Mouse (Mus musculus): ENCODE results near the gene Rab1a. TPM values are rescaled to one million over a fixed set of nuclear protein-coding genes. Genes with fewer than 3 reads are reported as not detected.
A peak's percentile ranks its signal among the peaks of the same experiment; 100 is the strongest.

The Rab1a gene
- polyA plus RNA-seq, 1 experiment from 2014 or later: 292 TPM

- Histone ChIP-seq H3K4me2 (replicated peaks) (no peak overlapping the region), H3K27me3 (ENCODE audit: control insufficient read depth, insufficient read depth, low read length) (no peaks in the 10 kb centered on the region), H3K4me1 (replicated peaks; ENCODE audit: control insufficient read depth, insufficient read depth, low read length) (no peaks in the 10 kb centered on the region), H3K9me3 (ENCODE audit: control insufficient read depth, low read length) (no peaks in the 10 kb centered on the region), H3K4me3 (replicated peaks; ENCODE audit: low read length) (no peak overlapping the region), H3K36me3 (replicated peaks; ENCODE audit: control insufficient read depth, insufficient read depth) (peaks cover 90% of the 10 kb centered on the region), H3K9ac (no peak overlapping the region), H3K27ac (peak overlapping the region; percentile 15)
- 36% methylated on average over 8 of the region's 8 CpGs for WGBS
- ATAC-seq (ENCODE audit: low FRiP score): no peak
- no peak for DNase-seq (ENCODE audit: low spot score)
These were observed 30.1 kb downstream of the Rab1a start for GRCm38 (mm10) chr11:20231128-20231878.

GRCm38 (mm10) chr11:20232016-20232755 is 31.0 kb downstream of the Rab1a start:
- H3K4me2 ChIP-seq (replicated peaks): no peak overlapping the region
- peaks cover 93% of the 10 kb centered on the region for H3K36me3 ChIP-seq (replicated peaks; ENCODE audit: control insufficient read depth, insufficient read depth)
- no peaks in the 10 kb centered on the region for H3K4me1 ChIP-seq (replicated peaks; ENCODE audit: control insufficient read depth, insufficient read depth, low read length)
- 87% methylated on average over 4 of the region's 5 CpGs for WGBS
- H3K27me3 ChIP-seq (ENCODE audit: control insufficient read depth, insufficient read depth, low read length): no peaks in the 10 kb centered on the region
- H3K4me3 ChIP-seq (replicated peaks; ENCODE audit: low read length): no peak overlapping the region
- H3K9ac ChIP-seq: no peak overlapping the region
- no peaks in the 10 kb centered on the region for H3K9me3 ChIP-seq (ENCODE audit: control insufficient read depth, low read length)
- no peak overlapping the region for H3K27ac ChIP-seq
- no peak for ATAC-seq (ENCODE audit: low FRiP score)
- DNase-seq (ENCODE audit: low spot score): no peak

- no peaks in the 10 kb centered on the region for H3K4me1 ChIP-seq (replicated peaks; ENCODE audit: control insufficient read depth, insufficient read depth, low read length)
- H3K4me2 ChIP-seq (replicated peaks): no peak overlapping the region
- no peak overlapping the region for H3K27ac ChIP-seq
- ATAC-seq (ENCODE audit: low FRiP score) (no peak), DNase-seq (ENCODE audit: low spot score) (no peak)
- 68% methylated on average over 3 of the region's 3 CpGs for WGBS
- no peak overlapping the region for H3K4me3 ChIP-seq (replicated peaks; ENCODE audit: low read length)
- H3K9ac ChIP-seq: no peak overlapping the region
- H3K27me3 ChIP-seq (ENCODE audit: control insufficient read depth, insufficient read depth, low read length): no peaks in the 10 kb centered on the region
- H3K9me3 ChIP-seq (ENCODE audit: control insufficient read depth, low read length): no peaks in the 10 kb centered on the region
- peaks cover 92% of the 10 kb centered on the region for H3K36me3 ChIP-seq (replicated peaks; ENCODE audit: control insufficient read depth, insufficient read depth)
These were observed 33.0 kb downstream of the Rab1a start for GRCm38 (mm10) chr11:20234233-20234632.

- no peak overlapping the region for H3K27ac ChIP-seq
- H3K36me3 ChIP-seq (replicated peaks; ENCODE audit: control insufficient read depth, insufficient read depth): peaks cover 89% of the 10 kb centered on the region
- DNase-seq (ENCODE audit: low spot score) (no peak), ATAC-seq (ENCODE audit: low FRiP score) (no peak)
- WGBS: 97% methylated on average over 7 of the region's 7 CpGs
- H3K4me3 ChIP-seq (replicated peaks; ENCODE audit: low read length): no peak overlapping the region
- no peaks in the 10 kb centered on the region for H3K27me3 ChIP-seq (ENCODE audit: control insufficient read depth, insufficient read depth, low read length)
- no peak overlapping the region for H3K9ac ChIP-seq
- H3K9me3 ChIP-seq (ENCODE audit: control insufficient read depth, low read length): no peaks in the 10 kb centered on the region
- H3K4me1 ChIP-seq (replicated peaks; ENCODE audit: control insufficient read depth, insufficient read depth, low read length): no peaks in the 10 kb centered on the region
- H3K4me2 ChIP-seq (replicated peaks): no peak overlapping the region
These were observed 35.8 kb downstream of the Rab1a start for GRCm38 (mm10) chr11:20237018-20237417.

- ATAC-seq (ENCODE audit: low FRiP score) (no peak), DNase-seq (ENCODE audit: low spot score) (no peak)
- H3K4me3 ChIP-seq (replicated peaks; ENCODE audit: low read length): no peak overlapping the region
- no peak overlapping the region for H3K4me2 ChIP-seq (replicated peaks)
- H3K9me3 ChIP-seq (ENCODE audit: control insufficient read depth, low read length): no peaks in the 10 kb centered on the region
- H3K27me3 ChIP-seq (ENCODE audit: control insufficient read depth, insufficient read depth, low read length): no peaks in the 10 kb centered on the region
- no peak overlapping the region for H3K9ac ChIP-seq
- 97% methylated on average over 3 of the region's 3 CpGs for WGBS
- peaks cover 81% of the 10 kb centered on the region for H3K36me3 ChIP-seq (replicated peaks; ENCODE audit: control insufficient read depth, insufficient read depth)
- no peak overlapping the region for H3K27ac ChIP-seq
- no peaks in the 10 kb centered on the region for H3K4me1 ChIP-seq (replicated peaks; ENCODE audit: control insufficient read depth, insufficient read depth, low read length)
These were observed 36.7 kb downstream of the Rab1a start for GRCm38 (mm10) chr11:20237976-20238375.

GRCm38 (mm10) chr11:20239279-20239861 is 38.1 kb downstream of the Rab1a start:
- H3K36me3 ChIP-seq (replicated peaks; ENCODE audit: control insufficient read depth, insufficient read depth): peaks cover 76% of the 10 kb centered on the region
- DNase-seq (ENCODE audit: low spot score): no peak

GRCm38 (mm10) chr11:20240331-20240730 is 39.1 kb downstream of the Rab1a start:
- DNase-seq (ENCODE audit: low spot score) (no peak), ATAC-seq (ENCODE audit: low FRiP score) (no peak)
- H3K27me3 ChIP-seq (ENCODE audit: control insufficient read depth, insufficient read depth, low read length): no peaks in the 10 kb centered on the region
- WGBS: 88% methylated on average over 5 of the region's 5 CpGs
- no peak overlapping the region for H3K9ac ChIP-seq
- no peaks in the 10 kb centered on the region; the same call in 1 of the 2 replicates for H3K4me1 ChIP-seq (replicated peaks; ENCODE audit: control insufficient read depth, insufficient read depth, low read length)
- H3K9me3 ChIP-seq (ENCODE audit: control insufficient read depth, low read length): no peaks in the 10 kb centered on the region
- H3K36me3 ChIP-seq (replicated peaks; ENCODE audit: control insufficient read depth, insufficient read depth): peaks cover 72% of the 10 kb centered on the region
- no peak overlapping the region for H3K4me3 ChIP-seq (replicated peaks; ENCODE audit: low read length)
- H3K4me2 ChIP-seq (replicated peaks): no peak overlapping the region
- H3K27ac ChIP-seq: no peak overlapping the region

More at GRCm38 (mm10) chr11:20239279-20239861, 38.1 kb downstream of the Rab1a start:
- no peak overlapping the region for H3K4me2 ChIP-seq (replicated peaks)
- no peak overlapping the region for H3K9ac ChIP-seq
- no peak overlapping the region for H3K27ac ChIP-seq
- 91% methylated on average over 9 of the region's 9 CpGs for WGBS
- H3K4me1 ChIP-seq (replicated peaks; ENCODE audit: control insufficient read depth, insufficient read depth, low read length): no peaks in the 10 kb centered on the region; the same call in 1 of the 2 replicates
- no peaks in the 10 kb centered on the region for H3K9me3 ChIP-seq (ENCODE audit: control insufficient read depth, low read length)
- ATAC-seq (ENCODE audit: low FRiP score): no peak
- no peak overlapping the region for H3K4me3 ChIP-seq (replicated peaks; ENCODE audit: low read length)
- H3K27me3 ChIP-seq (ENCODE audit: control insufficient read depth, insufficient read depth, low read length): no peaks in the 10 kb centered on the region

- no peaks in the 10 kb centered on the region for H3K27me3 ChIP-seq (ENCODE audit: control insufficient read depth, insufficient read depth, low read length)
- peaks cover 63% of the 10 kb centered on the region for H3K36me3 ChIP-seq (replicated peaks; ENCODE audit: control insufficient read depth, insufficient read depth)
These were observed 40.1 kb downstream of the Rab1a start for GRCm38 (mm10) chr11:20241311-20241710.

GRCm38 (mm10) chr11:20242366-20243056 is 41.3 kb downstream of the Rab1a start:
- Histone ChIP-seq H3K36me3 (replicated peaks; ENCODE audit: control insufficient read depth, insufficient read depth) (peaks cover 51% of the 10 kb centered on the region), H3K9ac (no peak overlapping the region), H3K4me1 (replicated peaks; ENCODE audit: control insufficient read depth, insufficient read depth, low read length) (peaks cover 10% of the 10 kb centered on the region; the same call in 1 of the 2 replicates), H3K4me2 (replicated peaks) (no peak overlapping the region), H3K9me3 (ENCODE audit: control insufficient read depth, low read length) (no peaks in the 10 kb centered on the region), H3K4me3 (replicated peaks; ENCODE audit: low read length) (no peak overlapping the region), H3K27me3 (ENCODE audit: control insufficient read depth, insufficient read depth, low read length) (no peaks in the 10 kb centered on the region), H3K27ac (no peak overlapping the region)
- 92% methylated on average over 6 of the region's 6 CpGs for WGBS
- ATAC-seq (ENCODE audit: low FRiP score) (no peak), DNase-seq (ENCODE audit: low spot score) (no peak)

More at GRCm38 (mm10) chr11:20241311-20241710, 40.1 kb downstream of the Rab1a start:
- no peaks in the 10 kb centered on the region for H3K9me3 ChIP-seq (ENCODE audit: control insufficient read depth, low read length)
- H3K4me2 ChIP-seq (replicated peaks): no peak overlapping the region
- ATAC-seq (ENCODE audit: low FRiP score) (no peak), DNase-seq (ENCODE audit: low spot score) (no peak)
- peaks cover under 1% of the 10 kb centered on the region; the same call in 1 of the 2 replicates for H3K4me1 ChIP-seq (replicated peaks; ENCODE audit: control insufficient read depth, insufficient read depth, low read length)
- no peak overlapping the region for H3K27ac ChIP-seq
- H3K4me3 ChIP-seq (replicated peaks; ENCODE audit: low read length): no peak overlapping the region
- 96% methylated on average over 7 of the region's 7 CpGs for WGBS
- H3K9ac ChIP-seq: no peak overlapping the region; the same call in 1 of the 2 replicates
